Mouse (Mus musculus): Measurements from ENCODE around the gene Mcm6. TPM values are rescaled to one million over a fixed set of nuclear protein-coding genes. Genes with fewer than 3 reads are reported as not detected.
A peak's percentile ranks its signal among the peaks of the same experiment; 100 is the strongest.

Mcm6 gene
- total RNA-seq (2021) = 1 to 10 TPM; 6.0 to 6.5 TPM
- long read RNA-seq, experiment 1, full-length matches to known transcripts = 9 of 9 reads
- long read RNA-seq, experiment 1, partial matches to known transcripts = 0 of 9 reads
- long read RNA-seq, experiment 1, other reads (novel, unspliced or antisense) = 0 of 9 reads
- long read RNA-seq, experiment 2, partial matches to known transcripts = 1 of 3 reads
- long read RNA-seq, experiment 2, other reads (novel, unspliced or antisense) = 0 of 3 reads

GRCm38 (mm10) chr1:128359554-128360376 is at the start of gene Mcm6:
TSS of gene Mcm6 (minus strand) at chr1:128359664.
- peak; percentile 96 for DNase-seq

- DNase-seq = no peak
Measured at GRCm38 (mm10) chr1:128406846-128407245, 47.4 kb upstream of the Mcm6 start.

- DNase-seq = no peak
Measured at GRCm38 (mm10) chr1:128405675-128406074, 46.2 kb upstream of the Mcm6 start.

GRCm38 (mm10) chr1:128405041-128405481 is 45.6 kb upstream of the Mcm6 start:
- DNase-seq = no peak

GRCm38 (mm10) chr1:128400926-128401325 is 41.5 kb upstream of the Mcm6 start:
- DNase-seq = no peak

- no peak for DNase-seq
Measured at GRCm38 (mm10) chr1:128399941-128400915, 40.8 kb upstream of the Mcm6 start.

GRCm38 (mm10) chr1:128398738-128399445 is 39.4 kb upstream of the Mcm6 start:
- no peak for DNase-seq

GRCm38 (mm10) chr1:128394657-128395056 is 35.2 kb upstream of the Mcm6 start:
- no peak for DNase-seq

- DNase-seq = no peak
Measured at GRCm38 (mm10) chr1:128392382-128392781, 32.9 kb upstream of the Mcm6 start.

- no peak for DNase-seq
Measured at GRCm38 (mm10) chr1:128386487-128386886, 27.0 kb upstream of the Mcm6 start.

- no peak for DNase-seq
Measured at GRCm38 (mm10) chr1:128376841-128377240, 17.4 kb upstream of the Mcm6 start.

- peak in 1 of 2 experiments; percentile 27 for DNase-seq
Measured at GRCm38 (mm10) chr1:128372143-128372860, 12.8 kb upstream of the Mcm6 start.

- peak; percentile 13 to 57 for DNase-seq
Measured at GRCm38 (mm10) chr1:128368732-128369441, 9.4 kb upstream of the Mcm6 start.

- DNase-seq = no peak
Measured at GRCm38 (mm10) chr1:128360601-128361000, 1.1 kb upstream of the Mcm6 start.

GRCm38 (mm10) chr1:128358916-128359553 is 429 bp downstream of the Mcm6 start:
- DNase-seq = peak in 1 of 2 experiments; percentile 4

GRCm38 (mm10) chr1:128358276-128358675 is 1.2 kb downstream of the Mcm6 start:
- no peak for DNase-seq

- no peak for DNase-seq
Measured at GRCm38 (mm10) chr1:128357452-128357851, 2.0 kb downstream of the Mcm6 start.

GRCm38 (mm10) chr1:128353092-128353491 is 6.4 kb downstream of the Mcm6 start:
- no peak for DNase-seq

- no peak for DNase-seq
Measured at GRCm38 (mm10) chr1:128344232-128344631, 15.2 kb downstream of the Mcm6 start.
